Mouse (Mus musculus): ENCODE measurements at regions not wholly inside any gene's neighbourhood (a gene's known extent, or its start where the extent isn't known, plus 50 kb on each side); places are given as distances from the start of the nearest gene placed in this dataset.

- TF ChIP-seq CTCF (IDR thresholded peaks at IDR 0.05; ENCODE audit: control insufficient read depth, insufficient read depth, low read length) = no peak
- no peak for TF ChIP-seq POLR2A (IDR thresholded peaks at IDR 0.05; ENCODE audit: borderline replicate concordance, control insufficient read depth, low read depth, low read length)
Measured at GRCm38 (mm10) chr12:8436976-8437580, 62.7 kb downstream of the Rhob start.

Measured in bone marrow, adult 2 months (tissue).